Mouse (Mus musculus) lung, embryonic 15.5 days (tissue): ENCODE results near the gene Gm21616. TPM values are rescaled to one million over a fixed set of nuclear protein-coding genes. Genes with fewer than 3 reads are reported as not detected.
"Not testable (repeated sequence)": the region's sequence is repeated elsewhere in the genome, so short reads cannot be mapped to it uniquely, and the experiment has no call there.

Source experiments
- ATAC-seq: fragments of 200-750 bp; cut with Nextera tagmentation; 2 replicates; pipeline ENCODE4 v1.8.0; 2017; ENCODE audit warnings: moderate number of reproducible peaks, borderline replicate concordance; ENCODE audit not compliant: low FRiP score, low TSS enrichment; ENCODE audit errors: extremely low read depth
- H3K27ac ChIP-seq: fragments of 300-500 bp; sonication (generic); 2 replicates; pipeline ENCODE4 v1.5.1; 2015; ENCODE audit warnings: moderate library complexity, mild to moderate bottlenecking, inconsistent platforms
- H3K27me3 ChIP-seq: fragments of 300-500 bp; sonication (generic); 2 replicates; pipeline ENCODE4 v1.6.1; 2015; ENCODE audit warnings: inconsistent platforms
- H3K36me3 ChIP-seq: fragments of 300-500 bp; sonication (generic); 2 replicates; pipeline ENCODE4 v1.6.1; 2015; ENCODE audit warnings: inconsistent platforms
- H3K4me1 ChIP-seq: fragments of 300-500 bp; sonication (generic); 2 replicates; pipeline ENCODE4 v1.6.1; 2015; ENCODE audit warnings: inconsistent platforms
- H3K4me2 ChIP-seq: fragments of 300-500 bp; sonication (generic); 2 replicates; pipeline ENCODE4 v1.6.1; 2015; ENCODE audit warnings: inconsistent platforms, mild to moderate bottlenecking, moderate library complexity
- H3K4me3 ChIP-seq: fragments of 300-500 bp; sonication (generic); 2 replicates; pipeline ENCODE4 v1.5.1; 2015; ENCODE audit warnings: mild to moderate bottlenecking, inconsistent platforms
- H3K9ac ChIP-seq: fragments of 300-500 bp; sonication (generic); 2 replicates; pipeline ENCODE4 v1.6.1; 2015; ENCODE audit warnings: inconsistent platforms
- H3K9me3 ChIP-seq: fragments of 300-500 bp; sonication (generic); 2 replicates; pipeline ENCODE4 v1.6.1; 2016; ENCODE audit warnings: inconsistent platforms
- WGBS: fragments of 180-500 bp; shearing (Covaris S2); methylation state at CpG from one replicate; pipeline ENCODE4 v1.1.7; 2015; 5-methylcytosine and 5-hydroxymethylcytosine counted together
- polyA plus RNA-seq: library from polyadenylated mRNA; unstranded; fragments of >200 nt; fragmentation: Nextera tagmentation; extraction: Ambion mirVana; gene quantifications from 2 replicates; pipeline ENCODE4 v1.2.1, GENCODE M21; 2015

Gene Gm21616
- polyA plus RNA-seq = not detected in 2 replicates

- no CpG with 5 or more reads among the region's 4 CpGs for WGBS
- H3K4me3 ChIP-seq, ATAC-seq, H3K4me2 ChIP-seq, H3K9ac ChIP-seq, H3K27me3 ChIP-seq, H3K9me3 ChIP-seq, H3K36me3 ChIP-seq, H3K4me1 ChIP-seq, H3K27ac ChIP-seq: not testable (repeated sequence)
These were observed at the start of gene Gm21616 for GRCm38 (mm10) chrX:125435242-125435641. Gm21616 (plus strand) TSS chrX:125435542.
